Mouse (Mus musculus) neural tube, embryonic 14.5 days (tissue): ENCODE data around the gene Mapre3. TPM values are rescaled to one million over a fixed set of nuclear protein-coding genes. Genes with fewer than 3 reads are reported as not detected.

Source experiments
- ATAC-seq: fragments of 200-750 bp; cut with Nextera tagmentation; 2 replicates; pipeline ENCODE4 v1.8.0; 2017; ENCODE audit warnings: low read depth, mild to moderate bottlenecking, moderate TSS enrichment, moderate library complexity
- H3K27ac ChIP-seq: fragments of 300-500 bp; sonication (generic); 2 replicates; pipeline ENCODE4 v1.5.1; 2014; ENCODE audit warnings: low read depth, mild to moderate bottlenecking, control low read depth, low read length, moderate library complexity, mixed read lengths
- H3K27me3 ChIP-seq: fragments of 300-500 bp; sonication (generic); 2 replicates; pipeline ENCODE4 v1.6.1; 2014; ENCODE audit warnings: low read length; ENCODE audit not compliant: control insufficient read depth, insufficient read depth
- H3K36me3 ChIP-seq: fragments of 300-500 bp; sonication (generic); 2 replicates; pipeline ENCODE4 v1.6.1; 2014; ENCODE audit warnings: low read length, mixed read lengths; ENCODE audit not compliant: control insufficient read depth, insufficient read depth
- H3K4me1 ChIP-seq: fragments of 300-500 bp; sonication (generic); 2 replicates; pipeline ENCODE4 v1.6.1; 2014; ENCODE audit warnings: low read length; ENCODE audit not compliant: control insufficient read depth, insufficient read depth
- H3K4me2 ChIP-seq: fragments of 300-500 bp; sonication (generic); 2 replicates; pipeline ENCODE4 v1.6.1; 2014; ENCODE audit warnings: mild to moderate bottlenecking, low read depth, low read length, control low read depth
- H3K4me3 ChIP-seq: fragments of 300-500 bp; sonication (generic); 2 replicates; pipeline ENCODE4 v1.5.1; 2014; ENCODE audit warnings: low read depth, low read length, control low read depth, mixed read lengths
- H3K9ac ChIP-seq: fragments of 300-500 bp; sonication (generic); replicated peaks from 2 replicates; pipeline ENCODE4 v1.6.1; 2014; ENCODE audit warnings: low read depth, mild to moderate bottlenecking, control low read depth, low read length, mixed read lengths
- H3K9me3 ChIP-seq: fragments of 300-500 bp; sonication (generic); 2 replicates; pipeline ENCODE4 v1.6.1; 2016; ENCODE audit warnings: low read length; ENCODE audit not compliant: control insufficient read depth
- WGBS: fragments of 180-500 bp; shearing (Covaris S2); extraction: QIAGEN DNeasy Blood & Tissue Kit; methylation state at CpG from one replicate; pipeline ENCODE4 v1.1.7; 2014; 5-methylcytosine and 5-hydroxymethylcytosine counted together
- polyA plus RNA-seq: library from polyadenylated mRNA; unstranded; fragments of >200 nt; fragmentation: Nextera tagmentation; extraction: Ambion mirVana; gene quantifications from 2 replicates; pipeline ENCODE4 v1.2.1, GENCODE M21; 2014

Gene Mapre3
- polyA plus RNA-seq, 1 experiment from 2014 or later = 140 TPM

DNA sequence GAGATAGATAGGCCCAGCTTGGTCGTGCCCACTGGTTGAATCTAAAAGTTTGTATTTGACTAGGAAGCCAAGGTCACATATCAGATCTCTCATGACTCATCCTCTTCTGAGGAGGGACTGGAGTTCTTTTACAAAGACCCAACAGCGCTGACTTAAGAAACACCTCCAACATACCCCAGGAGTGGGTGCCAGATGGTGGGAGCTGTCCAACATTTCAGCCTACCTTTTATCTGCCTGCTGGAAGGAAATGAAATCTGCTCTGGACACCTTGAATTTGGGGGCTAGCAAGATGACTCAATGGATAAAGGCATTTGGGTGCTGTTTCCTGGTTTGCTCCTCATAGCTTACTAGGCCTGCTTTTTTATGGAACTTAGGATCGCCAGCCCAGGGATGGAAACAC is 27.5 kb downstream of the Mapre3 start:
- 50% methylated on average over 3 of the region's 3 CpGs for WGBS
- Histone ChIP-seq H3K4me3 (no peak overlapping the region), H3K27ac (no peak overlapping the region), H3K4me1 (no peaks in the 10 kb centered on the region), H3K4me2 (no peak overlapping the region), H3K27me3 (no peaks in the 10 kb centered on the region), H3K9me3 (no peaks in the 10 kb centered on the region), H3K9ac (no peak overlapping the region), H3K36me3 (no peaks in the 10 kb centered on the region)
- ATAC-seq = no peak

DNA sequence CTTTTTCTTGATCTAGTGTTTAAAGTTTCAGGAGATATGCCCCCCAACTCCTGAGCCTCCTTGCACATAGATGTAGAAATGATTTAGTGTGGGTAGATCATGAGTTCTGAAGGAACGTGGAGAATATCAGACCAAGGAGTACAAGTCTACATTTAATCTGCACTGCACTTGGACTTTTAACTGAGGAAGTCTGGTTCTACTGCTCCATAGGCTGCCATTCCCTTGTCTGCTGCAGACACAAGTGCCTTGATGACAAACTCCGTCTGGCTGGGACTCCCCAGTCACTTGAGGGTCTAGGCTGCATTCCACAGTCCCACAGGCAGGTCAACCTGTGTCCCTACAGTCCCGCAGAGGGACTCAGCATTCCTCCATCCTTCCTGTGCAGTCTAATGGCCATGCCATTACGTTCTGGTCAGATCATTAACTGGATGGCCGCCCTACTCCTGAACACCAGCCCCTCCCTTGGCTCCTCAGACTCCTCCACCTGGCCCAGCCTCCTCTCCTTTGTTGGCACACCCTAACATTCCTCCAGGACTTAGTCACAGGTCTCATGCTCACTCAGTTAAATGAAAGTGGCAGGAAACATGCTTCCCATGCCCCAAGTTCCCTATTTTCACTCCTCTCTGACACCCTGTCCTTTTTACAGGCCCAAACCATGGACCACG is 35.6 kb downstream of the Mapre3 start:
- WGBS = 57% methylated on average over 6 of the region's 6 CpGs
- H3K9me3 ChIP-seq = no peaks in the 10 kb centered on the region

DNA sequence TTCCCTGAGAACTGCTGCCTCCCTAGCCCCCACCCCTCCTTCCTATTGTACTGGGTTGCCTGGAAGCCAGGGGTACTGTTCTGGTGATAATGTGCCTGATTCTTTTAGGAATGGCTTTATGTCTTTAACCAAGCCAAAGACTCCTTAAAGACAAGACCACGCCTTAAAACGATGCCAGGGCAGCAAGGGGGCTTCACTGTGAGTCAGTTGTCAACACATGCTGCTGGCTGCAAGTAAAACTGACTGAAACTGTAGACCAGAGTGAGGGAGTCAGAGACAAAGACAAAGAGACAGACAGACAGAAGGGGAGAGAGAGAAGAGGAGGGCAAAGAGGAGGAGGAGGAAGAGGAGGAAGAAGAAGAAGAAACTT is 36.1 kb downstream of the Mapre3 start:
- ATAC-seq = no peak
- WGBS = 59% methylated on average over 2 of the region's 2 CpGs
- H3K9ac ChIP-seq = no peak overlapping the region

More for the DNA sequence above, 35.6 kb downstream of the Mapre3 start:
- Histone ChIP-seq H3K27ac (no peak overlapping the region), H3K4me2 (no peak overlapping the region), H3K27me3 (no peaks in the 10 kb centered on the region), H3K4me3 (no peak overlapping the region), H3K36me3 (no peaks in the 10 kb centered on the region), H3K4me1 (no peaks in the 10 kb centered on the region), H3K9ac (no peak overlapping the region)
- ATAC-seq = no peak

DNA sequence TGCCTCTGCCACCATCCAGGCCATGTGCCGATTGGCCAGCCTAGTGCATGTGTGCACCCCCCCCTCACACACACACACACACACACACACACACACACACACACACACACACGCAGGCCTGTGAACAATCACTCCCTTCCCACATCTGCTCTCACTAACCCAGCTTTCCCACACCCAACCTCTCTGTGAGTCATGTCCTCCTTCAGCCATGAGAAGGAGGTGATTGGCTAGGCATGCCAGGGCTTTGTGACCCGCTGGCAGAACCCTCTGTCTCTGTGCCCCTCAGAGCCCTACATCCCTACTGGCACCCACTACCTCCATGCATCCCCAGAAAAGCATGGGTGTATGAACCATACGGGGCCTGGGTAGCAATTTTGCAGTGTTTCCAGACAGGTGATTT is 39.1 kb downstream of the Mapre3 start:
- Histone ChIP-seq H3K4me1 (no peaks in the 10 kb centered on the region), H3K4me3 (no peak overlapping the region), H3K9me3 (no peaks in the 10 kb centered on the region), H3K27ac (no peak overlapping the region), H3K36me3 (no peaks in the 10 kb centered on the region), H3K9ac (no peak overlapping the region), H3K27me3 (no peaks in the 10 kb centered on the region), H3K4me2 (no peak overlapping the region)
- ATAC-seq = no peak
- WGBS = 84% methylated on average over 4 of the region's 4 CpGs

More for the DNA sequence above, 36.1 kb downstream of the Mapre3 start:
- no peaks in the 10 kb centered on the region for H3K4me1 ChIP-seq
- H3K4me2 ChIP-seq = no peak overlapping the region
- H3K36me3 ChIP-seq = no peaks in the 10 kb centered on the region
- H3K27me3 ChIP-seq = no peaks in the 10 kb centered on the region
- H3K9me3 ChIP-seq = no peaks in the 10 kb centered on the region
- H3K4me3 ChIP-seq = no peak overlapping the region
- no peak overlapping the region for H3K27ac ChIP-seq

DNA sequence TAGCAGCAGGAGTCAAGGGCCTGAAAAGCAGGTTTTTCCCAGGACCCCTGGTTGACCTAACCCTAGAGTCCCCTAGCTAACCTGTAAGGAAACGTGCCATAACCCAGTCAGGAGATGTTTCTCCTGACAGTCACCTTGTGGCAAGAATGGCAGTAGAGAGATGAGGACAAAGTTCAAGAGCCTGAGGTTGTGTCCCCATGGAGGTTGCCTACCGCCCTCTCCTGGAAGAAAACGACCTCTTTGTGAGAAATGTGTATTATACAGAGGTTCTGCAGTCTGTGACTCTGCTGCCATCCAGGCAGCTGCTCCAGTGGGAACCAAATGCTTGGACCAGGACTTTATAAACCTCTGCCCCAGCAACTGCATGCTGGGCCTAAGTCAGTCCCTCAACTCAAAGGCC is 41.2 kb downstream of the Mapre3 start:
- Histone ChIP-seq H3K27ac (no peak overlapping the region), H3K4me2 (no peak overlapping the region), H3K36me3 (no peaks in the 10 kb centered on the region), H3K9me3 (no peaks in the 10 kb centered on the region), H3K4me1 (no peaks in the 10 kb centered on the region), H3K27me3 (no peaks in the 10 kb centered on the region), H3K9ac (no peak overlapping the region), H3K4me3 (no peak overlapping the region)
- 58% methylated on average over 3 of the region's 3 CpGs for WGBS
- ATAC-seq = no peak

DNA sequence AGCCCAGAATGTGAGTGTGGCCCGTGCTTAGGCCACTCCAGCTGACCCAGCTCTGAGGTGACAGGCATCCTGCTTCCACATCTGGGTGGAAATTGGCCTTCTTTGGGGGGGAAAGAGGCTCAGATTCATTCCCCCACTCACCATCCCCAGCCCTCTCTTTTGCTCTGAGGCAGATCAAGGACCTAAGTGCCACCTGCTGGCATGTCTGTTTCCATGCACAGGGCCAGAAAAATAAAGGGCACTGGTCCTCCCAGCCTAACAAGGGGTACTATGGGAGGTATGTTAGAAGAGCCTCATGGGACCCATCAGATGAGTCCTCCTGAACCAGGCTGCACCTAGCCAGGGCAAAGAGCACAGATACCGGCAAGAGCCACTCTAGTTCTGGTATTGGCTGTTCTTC is 41.7 kb downstream of the Mapre3 start:
- Histone ChIP-seq H3K27me3 (no peaks in the 10 kb centered on the region), H3K9ac (no peak overlapping the region), H3K4me1 (no peaks in the 10 kb centered on the region), H3K9me3 (no peaks in the 10 kb centered on the region), H3K27ac (no peak overlapping the region), H3K36me3 (no peaks in the 10 kb centered on the region), H3K4me2 (no peak overlapping the region), H3K4me3 (no peak overlapping the region)
- ATAC-seq = no peak
- 86% methylated on average over 2 of the region's 2 CpGs for WGBS

DNA sequence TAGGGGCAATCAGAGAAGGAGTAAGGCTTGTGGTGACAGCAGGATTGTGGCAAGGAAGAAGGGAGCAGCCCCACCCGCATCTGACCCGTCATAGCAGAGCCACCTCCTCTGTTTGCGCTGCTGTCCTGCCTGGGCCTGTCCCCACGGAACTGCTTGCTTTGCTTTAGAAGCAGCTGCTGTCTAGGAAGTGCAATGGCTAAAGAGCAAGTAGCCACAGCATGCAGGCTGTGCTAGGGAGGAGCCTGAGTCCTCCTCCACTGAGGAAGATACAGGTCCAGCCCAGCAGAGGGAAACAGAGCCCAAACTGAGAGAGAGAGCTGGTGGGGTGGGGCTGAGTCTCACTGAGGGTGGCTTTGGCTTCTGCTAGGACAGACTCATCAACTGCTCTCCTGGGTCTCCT is 49.4 kb downstream of the Mapre3 start:
- no peak overlapping the region for H3K27ac ChIP-seq
- no peaks in the 10 kb centered on the region for H3K9me3 ChIP-seq
- H3K4me3 ChIP-seq = no peak overlapping the region
- H3K4me1 ChIP-seq = no peaks in the 10 kb centered on the region
- no peak overlapping the region for H3K4me2 ChIP-seq
- no peak overlapping the region for H3K9ac ChIP-seq
- peaks cover 18% of the 10 kb centered on the region for H3K36me3 ChIP-seq
- no peaks in the 10 kb centered on the region for H3K27me3 ChIP-seq
- 49% methylated on average over 4 of the region's 4 CpGs for WGBS
- no peak for ATAC-seq

DNA sequence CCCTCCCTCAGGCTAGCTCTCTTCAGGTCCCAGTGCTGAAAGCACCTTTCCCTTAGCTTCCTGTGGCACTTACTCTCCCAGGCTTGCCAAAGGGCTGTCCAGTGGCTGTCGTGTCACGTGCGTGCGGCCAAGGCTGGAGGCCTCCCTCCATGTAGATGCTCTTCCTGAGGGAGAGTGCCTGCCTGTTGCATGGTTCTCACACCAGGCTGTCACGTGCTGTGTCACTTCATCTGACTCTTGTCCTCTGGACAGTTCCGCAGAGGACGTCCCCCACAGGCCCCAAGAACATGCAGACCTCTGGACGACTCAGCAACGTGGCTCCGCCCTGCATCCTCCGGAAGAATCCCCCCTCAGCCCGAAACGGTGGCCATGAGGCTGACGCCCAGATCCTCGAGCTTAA is 49.9 kb downstream of the Mapre3 start:
- Histone ChIP-seq H3K27ac (no peak overlapping the region), H3K9ac (no peak overlapping the region), H3K4me1 (no peaks in the 10 kb centered on the region), H3K4me3 (no peak overlapping the region), H3K9me3 (no peaks in the 10 kb centered on the region), H3K4me2 (no peak overlapping the region), H3K36me3 (peaks cover 18% of the 10 kb centered on the region), H3K27me3 (no peaks in the 10 kb centered on the region)
- 52% methylated on average over 15 of the region's 15 CpGs for WGBS
- ATAC-seq = no peak

DNA sequence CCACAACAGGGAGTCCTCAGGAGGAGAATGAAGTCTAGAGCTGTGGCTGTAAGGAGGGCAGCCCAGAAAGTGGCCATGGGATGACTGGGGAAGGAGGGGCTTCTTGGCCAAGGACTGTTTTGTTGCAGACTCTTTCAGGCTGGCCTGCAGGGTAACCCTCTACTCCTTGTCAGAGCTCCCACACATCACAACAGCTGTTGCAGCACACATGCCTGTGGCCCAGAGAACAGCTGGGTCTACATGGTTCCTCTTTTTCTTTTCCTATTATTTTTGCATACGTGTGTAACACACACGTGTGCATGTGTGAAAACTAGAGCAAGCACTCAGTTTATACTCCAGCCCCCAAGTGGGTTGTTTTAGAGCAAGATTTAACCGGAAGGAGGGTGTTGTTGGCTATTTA is 52.4 kb downstream of the Mapre3 start:
- no peak overlapping the region for H3K4me2 ChIP-seq
- no peak for ATAC-seq
- no peaks in the 10 kb centered on the region for H3K9me3 ChIP-seq
- WGBS = 90% methylated on average over 3 of the region's 3 CpGs
- H3K9ac ChIP-seq = no peak overlapping the region
- H3K4me3 ChIP-seq = no peak overlapping the region
- H3K27me3 ChIP-seq = no peaks in the 10 kb centered on the region
- H3K36me3 ChIP-seq = peaks cover 24% of the 10 kb centered on the region
- peaks cover 8% of the 10 kb centered on the region for H3K4me1 ChIP-seq
- H3K27ac ChIP-seq = no peak overlapping the region
